Mouse (Mus musculus) heart, postnatal 0 days (tissue): Measurements from ENCODE around the gene Unc13b.

Experiments
- CTCF ChIP-seq: IDR thresholded peaks from 2 replicates; pipeline ENCODE4 v1.5.1; 2016; ENCODE audit warnings: antibody characterized with exemption, control low read depth, low read depth
- EP300 ChIP-seq: IDR thresholded peaks from 2 replicates; pipeline ENCODE4 v1.6.1; 2016; ENCODE audit warnings: antibody characterized with exemption, low read depth

DNA sequence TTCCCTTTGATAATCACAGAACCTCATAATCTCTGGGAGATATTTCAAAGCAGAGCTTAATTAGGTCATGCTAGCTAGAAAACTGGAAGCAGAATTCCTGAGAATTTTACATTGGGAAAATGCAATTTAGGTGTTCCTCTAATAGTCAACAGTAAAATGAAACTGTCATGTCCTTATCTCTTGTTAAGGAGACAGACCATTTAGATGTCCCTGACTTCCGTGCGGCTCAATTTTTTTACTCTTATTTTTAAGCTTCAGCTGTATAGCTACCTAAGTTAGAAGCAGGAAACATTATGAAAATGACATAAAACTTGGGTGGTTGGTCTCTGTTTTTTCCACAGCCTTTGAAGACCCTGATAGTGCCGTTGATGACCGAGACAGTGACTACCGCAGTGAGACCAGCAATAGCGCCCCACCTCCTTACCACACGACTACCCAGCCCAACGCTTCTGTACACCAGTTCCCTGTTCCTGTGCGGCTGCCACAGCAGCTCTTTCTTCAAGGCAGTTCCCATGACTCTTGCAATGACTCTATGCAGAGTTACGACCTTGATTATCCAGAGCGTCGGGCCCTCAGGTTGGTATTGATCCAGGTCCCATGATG, 106.8 kb downstream of the Unc13b start:
- TF ChIP-seq CTCF (no peak), EP300 (no peak)
